Mouse (Mus musculus) embryonic facial prominence, embryonic 12.5 days (tissue): ENCODE results near the gene Wsb1. TPM values are rescaled to one million over a fixed set of nuclear protein-coding genes. Genes with fewer than 3 reads are reported as not detected.

Experiments used
- ATAC-seq: fragments of 200-750 bp; cut with Nextera tagmentation; 2 replicates; pipeline ENCODE4 v1.8.0; 2017; ENCODE audit not compliant: insufficient number of reproducible peaks, insufficient read depth, low FRiP score, low TSS enrichment
- H3K27ac ChIP-seq: fragments of 300-500 bp; sonication (generic); 2 replicates; pipeline ENCODE4 v1.5.1; 2016; ENCODE audit warnings: mild to moderate bottlenecking
- H3K27me3 ChIP-seq: fragments of 300-500 bp; sonication (generic); 2 replicates; pipeline ENCODE4 v1.6.1; 2016; ENCODE audit warnings: mild to moderate bottlenecking, moderate library complexity
- H3K36me3 ChIP-seq: fragments of 300-500 bp; sonication (generic); 2 replicates; pipeline ENCODE4 v1.6.1; 2016; ENCODE audit warnings: mild to moderate bottlenecking
- H3K4me1 ChIP-seq: fragments of 300-500 bp; sonication (generic); 2 replicates; pipeline ENCODE4 v1.6.1; 2016
- H3K4me2 ChIP-seq: fragments of 300-500 bp; sonication (generic); replicated peaks from 2 replicates; pipeline ENCODE4 v1.6.1; 2016; ENCODE audit warnings: mild to moderate bottlenecking, moderate library complexity
- H3K4me3 ChIP-seq: fragments of 300-500 bp; sonication (generic); 2 replicates; pipeline ENCODE4 v1.5.1; 2016; ENCODE audit warnings: mild to moderate bottlenecking
- H3K9ac ChIP-seq: fragments of 300-500 bp; sonication (generic); 2 replicates; pipeline ENCODE4 v1.6.1; 2016; ENCODE audit warnings: mild to moderate bottlenecking, moderate library complexity
- H3K9me3 ChIP-seq: fragments of 300-500 bp; sonication (generic); 2 replicates; pipeline ENCODE4 v1.6.1; 2016; ENCODE audit warnings: mild to moderate bottlenecking, moderate library complexity
- WGBS: fragments of 180-500 bp; shearing (Covaris S2); methylation state at CpG from one replicate; pipeline ENCODE4 v1.1.7; 2016; 5-methylcytosine and 5-hydroxymethylcytosine counted together
- polyA plus RNA-seq: library from polyadenylated mRNA; unstranded; fragments of >200 nt; fragmentation: Nextera tagmentation; extraction: Ambion mirVana; gene quantifications from 2 replicates; pipeline ENCODE4 v1.2.1, GENCODE M21; 2016

Wsb1 gene
- polyA plus RNA-seq, 1 experiment from 2014 or later, result 498 TPM

DNA sequence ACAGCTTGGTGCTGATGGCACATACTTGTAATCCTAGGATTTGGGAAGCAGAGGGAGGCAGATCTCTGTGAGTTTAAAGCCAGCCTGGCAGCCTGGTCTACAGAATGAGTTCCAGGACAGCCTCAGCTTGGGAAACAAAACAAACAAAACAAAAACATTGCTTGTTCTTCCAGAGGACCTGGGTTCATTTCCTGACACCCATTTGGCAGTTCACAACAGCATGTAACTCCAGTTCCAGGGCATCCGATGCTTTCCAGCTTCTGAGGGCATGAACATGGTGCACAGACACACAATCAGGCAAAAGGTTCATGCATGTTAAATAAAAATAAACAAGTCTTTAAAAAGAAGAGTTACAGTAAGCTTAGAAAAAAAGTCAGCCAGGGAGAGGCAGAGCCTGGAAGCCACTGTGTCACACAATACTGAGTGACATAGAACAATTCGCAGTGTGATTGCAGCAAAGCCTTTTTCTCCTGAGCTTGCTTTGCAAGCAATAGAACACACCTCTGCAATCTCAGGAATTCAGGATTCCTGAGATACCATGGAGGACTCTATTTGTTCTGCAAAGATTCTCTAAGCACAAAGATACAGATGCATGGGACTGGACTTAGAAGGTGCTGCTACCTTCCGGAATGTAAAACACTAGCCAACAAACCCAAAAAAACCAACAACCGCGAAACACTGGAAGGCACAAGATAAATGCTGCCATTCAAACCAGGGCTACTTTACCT, 34.6 kb upstream of the Wsb1 start:
- Histone ChIP-seq H3K4me2 (no peak overlapping the region), H3K4me3 (no peak overlapping the region), H3K4me1 (peaks cover 3% of the 10 kb centered on the region; the same call in 1 of the 2 replicates), H3K36me3 (no peaks in the 10 kb centered on the region), H3K9me3 (peaks cover 2% of the 10 kb centered on the region; the same call in 1 of the 2 replicates), H3K27me3 (no peaks in the 10 kb centered on the region), H3K27ac (no peak overlapping the region), H3K9ac (no peak overlapping the region)
- WGBS, result 75% methylated on average over 5 of the region's 5 CpGs
- ATAC-seq, result no peak

DNA sequence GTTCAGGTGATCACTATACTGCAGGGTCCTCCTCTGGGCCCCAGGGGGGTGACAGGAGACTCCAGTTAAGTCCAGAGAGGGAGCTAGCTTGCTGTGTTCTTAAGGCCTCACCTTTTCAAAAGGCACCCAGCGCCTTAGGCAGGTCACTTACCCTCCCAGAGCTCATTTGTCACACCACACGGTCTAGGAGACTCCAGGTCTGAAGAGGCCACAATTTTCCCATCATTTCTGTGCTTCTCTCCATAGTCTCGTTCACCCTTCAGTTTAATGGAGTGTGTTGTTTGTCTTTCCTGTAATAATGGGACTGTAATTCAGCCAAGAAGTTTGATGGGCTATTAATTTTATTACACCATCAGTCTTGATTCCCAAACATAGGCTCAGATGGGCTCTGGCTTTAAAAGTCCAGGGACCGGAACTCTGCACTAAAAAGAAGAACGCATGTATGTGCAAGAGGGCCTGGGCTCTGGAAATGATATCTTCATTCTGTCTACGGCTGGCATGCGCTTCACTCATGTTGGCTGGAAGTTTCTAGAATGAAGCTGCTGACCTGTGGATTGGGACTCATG, 33.9 kb upstream of the Wsb1 start:
- ATAC-seq, result no peak

DNA sequence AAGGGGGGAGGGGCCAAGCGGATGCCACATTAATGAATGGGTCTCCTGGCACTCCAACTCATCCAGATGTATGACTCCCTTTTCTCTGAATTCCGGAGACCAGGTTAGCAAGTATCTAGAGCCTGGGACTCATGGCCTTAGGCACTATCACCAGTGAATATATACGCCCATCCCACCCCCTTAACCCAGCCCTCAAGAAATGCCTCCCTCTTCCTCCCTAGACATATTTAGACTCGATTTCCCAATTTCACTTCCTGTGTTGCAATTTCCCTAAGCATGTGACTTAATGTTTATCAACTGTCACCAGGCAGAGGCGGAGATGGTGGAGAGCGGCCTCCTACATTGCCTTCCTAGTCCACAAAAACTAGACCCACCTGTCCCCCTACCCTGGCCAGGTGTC, 33.0 kb upstream of the Wsb1 start:
- 65% methylated on average over 6 of the region's 6 CpGs for WGBS
- H3K4me3 ChIP-seq, result no peak overlapping the region

More for the DNA sequence above, 33.9 kb upstream of the Wsb1 start:
- Histone ChIP-seq H3K4me1 (peaks cover 3% of the 10 kb centered on the region; the same call in 1 of the 2 replicates), H3K27ac (no peak overlapping the region), H3K4me3 (no peak overlapping the region), H3K9ac (no peak overlapping the region), H3K27me3 (no peaks in the 10 kb centered on the region), H3K4me2 (no peak overlapping the region), H3K9me3 (peaks cover 3% of the 10 kb centered on the region; the same call in 1 of the 2 replicates), H3K36me3 (no peaks in the 10 kb centered on the region)
- 73% methylated on average over 7 of the region's 7 CpGs for WGBS

DNA sequence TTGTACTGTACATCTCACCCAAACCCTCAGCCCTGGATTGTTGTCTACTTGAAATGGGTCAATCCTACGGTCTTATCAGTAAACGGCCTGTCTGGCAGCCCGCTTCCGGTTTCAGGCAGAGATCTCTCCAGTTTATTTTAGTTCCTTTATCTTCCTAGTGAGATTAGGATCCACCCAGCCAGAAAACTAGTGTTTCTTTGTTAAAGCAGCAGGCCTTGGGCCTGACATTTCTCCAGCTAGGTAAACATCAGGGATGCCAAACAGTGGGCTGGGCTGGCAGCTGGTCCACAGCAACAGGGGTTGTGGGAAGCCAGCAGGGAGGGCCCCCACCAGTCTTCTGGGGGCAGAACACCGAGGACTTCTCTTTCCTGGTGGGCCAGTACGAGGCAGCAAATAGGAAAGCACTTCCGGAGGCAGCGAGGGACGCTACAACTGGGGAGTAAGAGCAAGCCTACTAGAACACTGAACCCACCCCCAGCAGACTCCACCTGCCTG, 31.9 kb upstream of the Wsb1 start:
- WGBS, result 84% methylated on average over 9 of the region's 9 CpGs
- H3K4me2 ChIP-seq, result no peak overlapping the region
- ATAC-seq, result no peak

More for the DNA sequence above, 33.0 kb upstream of the Wsb1 start:
- no peak for ATAC-seq
- Histone ChIP-seq H3K4me2 (no peak overlapping the region), H3K4me1 (peaks cover 3% of the 10 kb centered on the region; the same call in 1 of the 2 replicates), H3K27me3 (no peaks in the 10 kb centered on the region), H3K27ac (no peak overlapping the region), H3K9ac (no peak overlapping the region), H3K9me3 (peaks cover 3% of the 10 kb centered on the region; the same call in 1 of the 2 replicates), H3K36me3 (no peaks in the 10 kb centered on the region)

DNA sequence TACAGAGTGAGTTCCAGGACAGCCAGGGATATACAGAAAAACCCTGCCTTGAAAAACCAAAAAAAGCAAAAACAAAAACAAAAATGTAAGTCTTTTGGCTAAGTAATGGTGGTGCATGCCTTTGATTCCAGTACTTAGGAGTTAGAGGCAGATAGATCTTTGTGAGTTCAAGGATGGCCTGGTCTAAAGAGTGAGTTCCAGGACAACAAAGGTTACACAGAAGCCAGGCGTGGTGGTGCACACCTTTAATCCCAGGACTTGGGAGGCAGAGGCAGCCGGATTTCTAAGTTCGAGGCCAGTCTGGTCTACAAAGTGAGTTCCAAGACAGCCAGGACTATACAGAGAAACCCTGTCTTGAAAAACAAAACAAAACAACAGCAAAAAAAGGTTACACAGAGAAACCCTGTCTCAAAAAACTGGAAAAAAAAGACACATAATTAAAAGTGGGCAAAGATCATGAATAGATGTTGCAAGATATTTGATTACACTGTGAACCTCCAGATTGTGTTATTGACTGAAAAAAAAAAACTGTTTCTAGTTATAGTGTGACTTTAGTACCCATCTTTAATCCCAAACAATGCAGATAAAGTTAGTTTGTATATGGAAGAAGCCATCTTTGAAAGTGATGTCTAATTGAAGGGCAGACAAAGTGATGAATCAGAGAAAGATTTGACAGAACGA, 29.0 kb upstream of the Wsb1 start:
- whole genome bisulfite sequencing, result 95% methylated on average over 4 of the region's 4 CpGs

More for the DNA sequence above, 31.9 kb upstream of the Wsb1 start:
- H3K4me1 ChIP-seq, result peaks cover 3% of the 10 kb centered on the region; the same call in 1 of the 2 replicates
- no peaks in the 10 kb centered on the region for H3K36me3 ChIP-seq
- no peak overlapping the region for H3K4me3 ChIP-seq
- H3K27ac ChIP-seq, result 0 out of 2 replicates have a peak overlapping the region, but pooled peaks have one; percentile 11
- no peak overlapping the region for H3K9ac ChIP-seq
- H3K9me3 ChIP-seq, result peaks cover 3% of the 10 kb centered on the region; the same call in 1 of the 2 replicates
- H3K27me3 ChIP-seq, result no peaks in the 10 kb centered on the region

DNA sequence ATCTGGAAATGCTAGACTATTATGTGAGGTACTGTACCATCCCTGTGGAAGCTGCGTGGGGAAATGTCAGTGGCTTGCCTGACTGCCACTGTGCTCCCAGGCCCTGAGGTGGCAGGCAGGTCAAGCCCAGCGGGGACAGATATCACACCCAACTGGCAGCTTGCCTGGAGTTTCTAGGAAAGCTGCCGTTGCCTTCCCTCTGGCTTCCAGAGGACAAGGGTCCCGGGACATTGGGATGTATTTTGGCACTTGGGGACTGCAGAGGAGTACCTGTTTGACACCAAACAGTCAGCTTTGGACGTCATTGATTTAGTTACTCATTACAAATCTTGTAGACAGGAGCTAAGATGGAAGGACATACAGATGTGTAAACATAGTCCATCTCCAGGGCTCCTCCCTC, 26.9 kb upstream of the Wsb1 start:
- Histone ChIP-seq H3K27ac (no peak overlapping the region), H3K36me3 (no peaks in the 10 kb centered on the region)
- WGBS, result 60% methylated on average over 5 of the region's 5 CpGs

More for the DNA sequence above, 29.0 kb upstream of the Wsb1 start:
- H3K27ac ChIP-seq, result no peak overlapping the region
- H3K9me3 ChIP-seq, result peaks cover 3% of the 10 kb centered on the region; the same call in 1 of the 2 replicates
- H3K36me3 ChIP-seq, result no peaks in the 10 kb centered on the region
- H3K27me3 ChIP-seq, result no peaks in the 10 kb centered on the region
- no peak overlapping the region for H3K9ac ChIP-seq
- no peak overlapping the region for H3K4me2 ChIP-seq
- no peak for ATAC-seq
- H3K4me1 ChIP-seq, result peaks cover 15% of the 10 kb centered on the region
- no peak overlapping the region for H3K4me3 ChIP-seq

DNA sequence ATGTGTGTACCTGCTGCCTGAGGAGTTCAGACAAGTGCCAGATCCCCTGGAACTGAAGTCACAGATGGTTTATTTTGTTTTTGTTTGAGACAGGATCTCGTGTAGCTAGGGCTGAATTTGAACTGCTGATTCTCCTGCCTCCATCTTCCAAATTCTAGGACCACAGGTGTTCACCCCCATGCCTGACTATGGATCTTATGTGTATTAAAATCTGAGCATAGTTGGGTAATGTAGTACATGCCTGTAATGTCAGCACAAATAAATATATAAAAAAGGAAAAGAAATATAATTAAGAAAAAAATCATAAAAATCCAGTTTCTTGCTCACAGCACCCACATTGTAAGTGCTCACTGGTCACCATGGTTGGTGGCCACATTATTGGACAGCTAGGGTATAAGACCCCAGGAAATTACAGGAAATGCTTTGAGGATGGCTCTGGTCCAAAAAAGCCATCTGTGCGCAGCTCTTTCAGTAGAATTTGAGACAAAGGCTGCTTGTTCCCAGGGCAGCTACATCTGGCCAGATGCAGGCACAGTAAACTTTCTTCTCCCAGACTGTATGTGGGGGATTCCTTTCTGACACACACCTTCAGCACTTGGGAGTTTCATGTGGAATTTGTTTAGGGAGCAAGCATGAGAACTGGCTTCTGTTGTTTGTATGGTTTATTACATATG, 25.4 kb upstream of the Wsb1 start:
- Histone ChIP-seq H3K4me3 (no peak overlapping the region), H3K9me3 (peaks cover 3% of the 10 kb centered on the region; the same call in 1 of the 2 replicates), H3K27me3 (no peaks in the 10 kb centered on the region), H3K27ac (peak overlapping the region; percentile 79), H3K4me1 (peaks cover 12% of the 10 kb centered on the region), H3K9ac (no peak overlapping the region), H3K4me2 (no peak overlapping the region), H3K36me3 (no peaks in the 10 kb centered on the region)
- whole genome bisulfite sequencing, result 26% methylated on average over 2 of the region's 2 CpGs
- no peak for ATAC-seq

More for the DNA sequence above, 26.9 kb upstream of the Wsb1 start:
- H3K9ac ChIP-seq, result no peak overlapping the region
- H3K9me3 ChIP-seq, result peaks cover 3% of the 10 kb centered on the region; the same call in 1 of the 2 replicates
- H3K4me2 ChIP-seq, result no peak overlapping the region
- ATAC-seq, result no peak
- H3K27me3 ChIP-seq, result no peaks in the 10 kb centered on the region
- peaks cover 12% of the 10 kb centered on the region for H3K4me1 ChIP-seq
- no peak overlapping the region for H3K4me3 ChIP-seq

DNA sequence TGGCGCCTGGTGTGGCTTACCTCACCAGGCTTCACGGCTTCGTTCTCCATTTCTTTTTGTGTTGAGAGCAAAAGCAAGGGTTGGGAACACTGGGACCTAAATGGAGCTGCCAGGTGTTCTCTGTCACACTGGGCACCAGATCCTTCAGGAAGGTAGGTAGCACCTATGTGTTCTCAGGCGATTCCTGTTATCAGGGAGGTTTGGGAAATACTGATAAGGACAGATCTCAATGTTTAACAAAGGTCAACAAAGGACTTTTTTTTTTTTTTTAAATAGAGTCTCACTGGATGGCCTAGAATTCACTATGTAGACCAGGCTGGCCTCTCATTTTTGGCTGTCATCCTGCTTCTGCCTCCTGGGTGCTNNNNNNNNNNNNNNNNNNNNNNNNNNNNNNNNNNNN, 19.3 kb upstream of the Wsb1 start:
- H3K9ac ChIP-seq, result no peak overlapping the region
- H3K36me3 ChIP-seq, result no peaks in the 10 kb centered on the region
- WGBS, result 79% methylated on average over 4 of the region's 4 CpGs
- no peak for ATAC-seq
- no peaks in the 10 kb centered on the region for H3K27me3 ChIP-seq
- H3K27ac ChIP-seq, result no peak overlapping the region
- no peak overlapping the region for H3K4me3 ChIP-seq
- H3K9me3 ChIP-seq, result no peaks in the 10 kb centered on the region
- H3K4me2 ChIP-seq, result no peak overlapping the region
- H3K4me1 ChIP-seq, result no peaks in the 10 kb centered on the region

DNA sequence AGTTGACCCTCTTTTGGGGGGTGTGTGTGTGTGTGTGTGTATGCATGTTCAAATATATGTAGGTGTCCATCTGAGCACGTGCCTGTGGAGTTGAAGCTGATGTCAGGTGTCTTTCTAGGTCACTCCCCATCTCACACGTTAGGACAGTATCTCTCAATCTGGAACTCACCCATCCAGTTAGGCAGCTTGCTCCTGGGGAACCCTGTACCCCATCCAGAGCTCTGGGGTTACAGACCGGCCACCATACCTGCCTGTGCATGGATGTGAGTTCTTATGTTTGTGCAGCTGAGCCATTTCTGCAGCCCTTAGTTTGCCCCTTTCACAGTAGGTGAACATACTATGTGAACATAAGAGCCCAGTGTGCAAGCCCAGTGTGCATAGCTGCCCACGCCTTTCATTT, 18.6 kb upstream of the Wsb1 start:
- Histone ChIP-seq H3K4me2 (no peak overlapping the region), H3K9me3 (no peaks in the 10 kb centered on the region), H3K36me3 (no peaks in the 10 kb centered on the region), H3K27ac (no peak overlapping the region), H3K27me3 (no peaks in the 10 kb centered on the region), H3K4me3 (no peak overlapping the region), H3K4me1 (no peaks in the 10 kb centered on the region), H3K9ac (no peak overlapping the region)
- ATAC-seq, result no peak
- 62% methylated on average over 4 of the region's 4 CpGs for WGBS

DNA sequence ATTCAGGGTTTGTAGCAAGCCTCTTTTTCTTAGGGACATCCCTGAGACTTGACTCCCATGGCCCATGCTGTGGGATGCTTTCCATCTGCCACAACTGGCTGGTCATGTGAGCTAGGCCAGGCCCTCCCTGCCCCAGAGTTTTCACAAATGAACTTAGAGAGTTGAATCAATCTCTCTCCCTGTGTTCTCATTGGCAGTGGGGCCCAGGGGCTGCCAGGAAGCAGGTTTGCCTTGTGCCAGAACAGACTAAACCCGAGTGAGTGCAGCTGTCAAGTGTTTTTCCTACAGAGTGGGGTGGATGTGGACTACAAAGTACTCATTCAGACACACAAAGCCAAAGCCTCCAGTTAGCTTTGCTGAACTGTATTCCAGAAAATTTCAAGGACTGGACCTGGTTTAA, 12.7 kb upstream of the Wsb1 start:
- Histone ChIP-seq H3K36me3 (no peaks in the 10 kb centered on the region), H3K27ac (peak overlapping the region; percentile 48; the same call in 1 of the 2 replicates), H3K9me3 (no peaks in the 10 kb centered on the region), H3K4me2 (no peak overlapping the region), H3K4me1 (no peaks in the 10 kb centered on the region), H3K9ac (no peak overlapping the region), H3K4me3 (no peak overlapping the region), H3K27me3 (no peaks in the 10 kb centered on the region)
- WGBS, result 9% methylated on average over 1 of the region's 1 CpGs
- ATAC-seq, result no peak

DNA sequence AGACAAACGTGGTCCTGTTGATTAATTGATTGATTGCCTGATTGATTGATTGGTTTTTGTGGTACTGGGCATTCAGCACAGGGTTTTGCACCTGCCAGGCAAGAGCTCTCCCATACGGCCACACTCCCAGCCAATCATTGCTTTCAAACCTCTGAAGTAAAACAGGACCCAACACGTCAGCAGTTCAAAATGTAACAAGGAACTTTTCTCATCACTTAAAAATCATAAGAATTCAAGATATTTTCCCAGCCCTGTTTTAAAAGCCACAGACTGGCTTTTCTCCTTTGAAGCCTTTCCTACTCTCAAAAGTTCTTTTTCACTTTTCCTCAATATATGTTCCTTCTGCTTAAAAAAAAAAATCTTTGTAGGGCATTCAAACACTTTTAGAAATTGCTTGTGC, 9.9 kb upstream of the Wsb1 start:
- Histone ChIP-seq H3K4me1 (no peaks in the 10 kb centered on the region), H3K36me3 (no peaks in the 10 kb centered on the region), H3K9me3 (no peaks in the 10 kb centered on the region), H3K27me3 (no peaks in the 10 kb centered on the region), H3K27ac (no peak overlapping the region), H3K4me2 (no peak overlapping the region), H3K9ac (no peak overlapping the region), H3K4me3 (no peak overlapping the region)
- WGBS, result 46% methylated on average over 3 of the region's 3 CpGs
- no peak for ATAC-seq
